8 mouse cellular contexts compared by ENCODE assay signal in the genomic region with DNA sequence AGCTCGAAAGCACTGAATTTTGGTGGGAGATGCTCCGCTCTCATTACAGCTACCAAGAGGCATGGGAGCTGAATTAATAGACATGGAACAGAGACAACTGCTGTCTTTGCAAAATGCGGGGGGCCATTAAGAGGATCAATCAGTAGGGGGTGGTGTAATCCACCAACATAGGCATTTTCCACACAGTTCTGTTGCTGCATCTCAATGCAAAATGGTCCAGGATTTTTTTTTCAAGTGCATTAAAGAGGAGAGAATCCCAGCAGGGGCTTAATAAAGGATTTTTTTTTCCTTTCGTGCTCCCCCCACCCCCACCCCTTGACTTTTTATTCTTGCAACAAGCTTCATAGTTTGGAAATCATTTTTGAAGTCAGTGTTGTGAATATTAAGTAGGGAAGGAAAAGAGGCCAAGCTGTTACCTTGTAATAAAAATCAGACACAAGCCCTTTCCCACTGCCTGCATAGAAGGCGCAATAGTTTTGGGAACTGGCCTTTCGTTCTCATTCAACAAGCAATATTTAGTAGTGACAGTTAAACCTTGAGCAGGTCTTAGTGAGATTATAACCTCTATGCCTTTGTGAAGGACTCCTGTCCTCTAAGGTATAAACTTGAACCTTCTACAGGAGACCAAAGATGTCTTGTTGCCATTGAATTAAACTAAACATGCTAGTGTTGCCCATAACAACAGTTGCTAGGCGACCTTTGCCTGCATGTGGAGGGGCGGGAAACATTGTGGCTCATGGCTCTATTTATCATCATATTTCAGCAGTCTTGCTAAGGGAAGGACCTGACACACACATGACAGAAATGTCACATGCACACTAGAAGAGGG.
DNase-seq lines count a peak whose midpoint lies in the region; ATAC-seq and TF ChIP-seq lines count a peak whose summit lies in the region.

No protein-coding gene starts in this region.

- H3K4me3 ChIP-seq in hindbrain, embryonic 15.5 days = no peak overlapping the region
- no peak overlapping the region for H3K4me3 ChIP-seq in midbrain, embryonic 15.5 days
- H3K4me3 ChIP-seq in liver, postnatal 0 days (ENCODE audit: low read depth, low read length) = no peak overlapping the region

- H3K4me1 ChIP-seq in hindbrain, embryonic 15.5 days (replicated peaks) = peaks cover 25% of the 10 kb centered on the region
- H3K4me1 ChIP-seq in midbrain, embryonic 15.5 days = peaks cover 34% of the 10 kb centered on the region
- no peaks in the 10 kb centered on the region for H3K4me1 ChIP-seq in liver, postnatal 0 days (ENCODE audit: insufficient read depth)

- WGBS in hindbrain, embryonic 15.5 days = 25% methylated on average over 8 of the region's 8 CpGs
- WGBS in midbrain, embryonic 15.5 days = 17% methylated on average over 8 of the region's 8 CpGs
- WGBS in liver, postnatal 0 days (ENCODE audit: insufficient replicate concordance) = 66% methylated on average over 8 of the region's 8 CpGs

- H3K9ac ChIP-seq in hindbrain, embryonic 15.5 days = no peak overlapping the region
- H3K9ac ChIP-seq in midbrain, embryonic 15.5 days = no peak overlapping the region
- no peak overlapping the region for H3K9ac ChIP-seq in liver, postnatal 0 days (replicated peaks)

- no peaks in the 10 kb centered on the region for H3K36me3 ChIP-seq in hindbrain, embryonic 15.5 days
- no peaks in the 10 kb centered on the region for H3K36me3 ChIP-seq in midbrain, embryonic 15.5 days (replicated peaks)
- H3K36me3 ChIP-seq in liver, postnatal 0 days (replicated peaks; ENCODE audit: insufficient read depth, low read length) = no peaks in the 10 kb centered on the region

- DNase-seq in brain, adult 2 months (ENCODE audit: low read depth, low spot score) = peak; percentile 72
- peak; percentile 36 for DNase-seq in embryo, embryonic 9.5 days (ENCODE audit: extremely low spot score)
- DNase-seq in ovary, adult 18-20 months (ENCODE audit: low spot score) = no peak
- DNase-seq in liver, postnatal 0 days = no peak
- DNase-seq in lung, postnatal 36 days = no peak

- no peak overlapping the region for H3K4me2 ChIP-seq in hindbrain, embryonic 15.5 days
- H3K4me2 ChIP-seq in midbrain, embryonic 15.5 days = peak overlapping the region; percentile 16; the same call in 1 of the 2 replicates
- no peak overlapping the region for H3K4me2 ChIP-seq in liver, postnatal 0 days (ENCODE audit: low read depth, low read length)

- no peaks in the 10 kb centered on the region for H3K9me3 ChIP-seq in hindbrain, embryonic 15.5 days
- H3K9me3 ChIP-seq in midbrain, embryonic 15.5 days = no peaks in the 10 kb centered on the region
- no peaks in the 10 kb centered on the region for H3K9me3 ChIP-seq in liver, postnatal 0 days (ENCODE audit: low read length)

- no peak for TF ChIP-seq CTCF in liver, postnatal 0 days (IDR thresholded peaks at IDR 0.05; ENCODE audit: low read depth)

- no peaks in the 10 kb centered on the region for H3K27me3 ChIP-seq in hindbrain, embryonic 15.5 days
- H3K27me3 ChIP-seq in midbrain, embryonic 15.5 days (replicated peaks) = peaks cover 6% of the 10 kb centered on the region; the same call in 1 of the 2 replicates
- H3K27me3 ChIP-seq in liver, postnatal 0 days (ENCODE audit: insufficient read depth, low read length) = no peaks in the 10 kb centered on the region

- peak overlapping the region; percentile 60 for H3K27ac ChIP-seq in hindbrain, embryonic 15.5 days (replicated peaks)
- peak overlapping the region; percentile 71 for H3K27ac ChIP-seq in midbrain, embryonic 15.5 days
- H3K27ac ChIP-seq in liver, postnatal 0 days (ENCODE audit: low read depth) = no peak overlapping the region

- peak; percentile 78 for ATAC-seq in hindbrain, embryonic 15.5 days (ENCODE audit: low FRiP score, low read depth)
- peak; percentile 89 for ATAC-seq in midbrain, embryonic 15.5 days (replicated peaks)
- ATAC-seq in liver, postnatal 0 days = no peak
- no peak for ATAC-seq in megakaryocyte progenitor cell, adult 5-6 weeks (replicated peaks; ENCODE audit: poor library complexity)

- no peak for TF ChIP-seq EP300 in liver, postnatal 0 days (IDR thresholded peaks at IDR 0.05; ENCODE audit: low read depth)

Comparison
In these comparisons a context has a peak if more than half of its experiments do, and no peak if none do; other contexts are left out.
1. DNase-seq: peak in brain, adult 2 months (single experiment) and embryo, embryonic 9.5 days (single experiment); none in ovary, adult 18-20 months (single experiment), liver, postnatal 0 days (single experiment) and lung, postnatal 36 days (single experiment).
2. ATAC-seq: peak in hindbrain, embryonic 15.5 days (single experiment) and midbrain, embryonic 15.5 days (single experiment); none in liver, postnatal 0 days (single experiment) and megakaryocyte progenitor cell, adult 5-6 weeks (single experiment).